Mouse (Mus musculus) cerebellum, adult 2 months (tissue): ENCODE measurements around the gene Enkd1. TPM values are rescaled to one million over a fixed set of nuclear protein-coding genes. Genes with fewer than 3 reads are reported as not detected.
A peak's percentile ranks its signal among the peaks of the same experiment; 100 is the strongest.

ENCODE experiments used
- DNase-seq, 2 experiments: peaks; one replicate each; pipeline ENCODE4 v3.0.0; 2021
- H3K27ac ChIP-seq: fragments of 200-500 bp; 2 replicates; pipeline ENCODE4 v1.5.1; 2012; ENCODE audit warnings: low read length, control low read depth, inconsistent platforms; ENCODE audit not compliant: insufficient read depth
- H3K27me3 ChIP-seq: fragments of 200-500 bp; 2 replicates; pipeline ENCODE4 v1.6.1; 2012; ENCODE audit warnings: inconsistent platforms, mild to moderate bottlenecking, low read length, moderate library complexity; ENCODE audit not compliant: control insufficient read depth, insufficient read depth
- H3K4me1 ChIP-seq: fragments of 200-500 bp; 2 replicates; pipeline ENCODE4 v1.6.1; 2011; ENCODE audit warnings: low read length; ENCODE audit not compliant: control insufficient read depth, insufficient read depth
- H3K4me3 ChIP-seq: fragments of 200-500 bp; replicated peaks from 2 replicates; pipeline ENCODE3; 2011; ENCODE audit warnings: mild to moderate bottlenecking, low read depth, low read length, control low read depth; ENCODE audit not compliant: insufficient read depth
- CTCF ChIP-seq: fragments of 200-500 bp; IDR thresholded peaks from 2 replicates; pipeline ENCODE4 v1.5.1; 2011; ENCODE audit warnings: low read depth, mild to moderate bottlenecking, control low read depth, low read length, moderate library complexity, borderline replicate concordance; ENCODE audit not compliant: insufficient read depth
- POLR2A ChIP-seq: fragments of 200-500 bp; IDR thresholded peaks from 2 replicates; pipeline ENCODE4 v1.6.1; 2011; ENCODE audit warnings: low read length, control low read depth, borderline replicate concordance; ENCODE audit not compliant: insufficient read depth
- WGBS: fragments of 180-500 bp; shearing (Covaris S2); methylation state at CpG from one replicate; pipeline ENCODE4 v1.1.7; 2018; 5-methylcytosine and 5-hydroxymethylcytosine counted together
- polyA plus RNA-seq: library from polyadenylated mRNA; depleted of rRNA; stranded (reverse); fragments of >200 nt; gene quantifications from 2 replicates; pipeline ENCODE4 v1.2.3, GENCODE M21; 2012

Gene Enkd1
- polyA plus RNA-seq, 1 experiment = 15.3 TPM

DNA sequence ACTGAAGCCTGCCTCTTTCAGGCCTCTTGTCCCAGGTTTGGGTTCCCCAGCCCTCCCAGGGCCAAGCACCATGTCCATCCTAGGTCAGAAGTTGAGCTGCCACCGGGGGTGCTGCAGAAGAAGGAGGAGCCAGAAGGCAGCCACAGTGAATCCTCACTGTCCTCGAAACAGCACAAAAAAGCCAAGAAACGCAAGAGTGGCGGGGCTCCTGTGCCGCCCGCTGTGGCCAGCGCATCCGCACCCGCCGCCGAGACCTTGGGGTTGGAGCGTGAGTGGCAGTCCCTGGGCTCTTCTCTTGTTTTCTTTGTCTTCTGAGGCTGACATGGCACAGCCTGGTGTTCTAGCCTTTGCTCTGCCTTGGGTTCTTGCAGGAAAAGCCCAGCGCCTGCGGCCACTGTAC is 1.3 kb upstream of the Enkd1 start:
- Histone ChIP-seq H3K4me1 (peaks cover 22% of the 10 kb centered on the region), H3K27me3 (no peaks in the 10 kb centered on the region), H3K27ac (no peak overlapping the region), H3K4me3 (no peak overlapping the region)
- no peak for TF ChIP-seq POLR2A
- TF ChIP-seq CTCF = no peak
- WGBS = 76% methylated on average over 14 of the region's 14 CpGs
- no peak for DNase-seq

GRCm38 (mm10) chr8:105708675-105709074 is 665 bp upstream of the Enkd1 start:
- TF ChIP-seq CTCF = no peak
- TF ChIP-seq POLR2A = no peak
- Histone ChIP-seq H3K27me3 (no peaks in the 10 kb centered on the region), H3K4me1 (peaks cover 28% of the 10 kb centered on the region), H3K27ac (no peak overlapping the region), H3K4me3 (no peak overlapping the region)
- no peak for DNase-seq
- WGBS = 94% methylated on average over 8 of the region's 8 CpGs

GRCm38 (mm10) chr8:105706426-105706825 is 1.6 kb downstream of the Enkd1 start:
- TF ChIP-seq POLR2A (no peak), CTCF (no peak)
- Histone ChIP-seq H3K4me3 (no peak overlapping the region), H3K27ac (no peak overlapping the region), H3K4me1 (peaks cover 40% of the 10 kb centered on the region), H3K27me3 (no peaks in the 10 kb centered on the region)
- peak; percentile 44 to 47 for DNase-seq
- WGBS = 28% methylated on average over 12 of the region's 12 CpGs

GRCm38 (mm10) chr8:105704955-105705354 is 3.1 kb downstream of the Enkd1 start:
- WGBS = 9% methylated on average over 6 of the region's 6 CpGs
- Histone ChIP-seq H3K27me3 (no peaks in the 10 kb centered on the region), H3K27ac (peak overlapping the region; percentile 98), H3K4me1 (peaks cover 40% of the 10 kb centered on the region), H3K4me3 (peak overlapping the region; percentile 27)
- TF ChIP-seq POLR2A (peak; percentile 39; the same call in 1 of the 2 replicates), CTCF (no peak)
- peak; percentile 88 to 92 for DNase-seq

DNA sequence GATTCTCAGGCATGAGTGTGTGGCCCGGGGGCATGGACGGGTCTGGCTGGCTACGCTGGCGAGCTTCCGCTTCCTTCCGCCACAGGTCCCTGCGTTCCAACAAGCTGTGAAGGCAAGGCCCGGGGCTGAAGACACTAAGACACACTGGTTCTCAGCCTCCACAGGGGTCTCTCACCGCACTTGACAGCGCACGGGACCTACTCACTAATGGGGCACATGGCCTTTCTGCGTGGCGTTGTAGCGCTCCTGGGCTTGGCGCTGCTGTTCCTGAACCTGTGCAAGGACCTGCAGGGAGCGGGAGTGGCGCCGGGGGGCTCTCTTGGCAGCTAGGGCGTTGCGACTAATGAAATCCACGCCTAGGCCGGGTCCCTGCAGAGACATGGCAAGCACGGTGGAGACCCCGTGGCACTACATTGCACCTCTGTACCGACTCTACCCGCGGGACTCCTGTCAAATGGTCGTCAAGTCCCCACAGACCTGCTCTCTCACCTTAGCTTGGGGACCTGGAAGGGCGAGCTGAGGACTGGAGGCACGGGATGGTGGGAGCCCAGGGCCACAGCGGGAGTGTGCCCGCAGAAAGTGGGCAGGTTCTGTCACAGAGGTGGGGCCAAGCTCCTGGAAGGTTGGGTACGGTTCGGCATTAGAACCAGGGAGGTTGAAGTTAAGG is 3.7 kb downstream of the Enkd1 start:
- Histone ChIP-seq H3K4me1 (peaks cover 46% of the 10 kb centered on the region), H3K27ac (peak overlapping the region; percentile 98), H3K27me3 (no peaks in the 10 kb centered on the region), H3K4me3 (peak overlapping the region; percentile 23)
- no peak for TF ChIP-seq POLR2A
- no peak for TF ChIP-seq CTCF
- DNase-seq = peak; percentile 57 to 69
- WGBS = 21% methylated on average over 34 of the region's 34 CpGs

DNA sequence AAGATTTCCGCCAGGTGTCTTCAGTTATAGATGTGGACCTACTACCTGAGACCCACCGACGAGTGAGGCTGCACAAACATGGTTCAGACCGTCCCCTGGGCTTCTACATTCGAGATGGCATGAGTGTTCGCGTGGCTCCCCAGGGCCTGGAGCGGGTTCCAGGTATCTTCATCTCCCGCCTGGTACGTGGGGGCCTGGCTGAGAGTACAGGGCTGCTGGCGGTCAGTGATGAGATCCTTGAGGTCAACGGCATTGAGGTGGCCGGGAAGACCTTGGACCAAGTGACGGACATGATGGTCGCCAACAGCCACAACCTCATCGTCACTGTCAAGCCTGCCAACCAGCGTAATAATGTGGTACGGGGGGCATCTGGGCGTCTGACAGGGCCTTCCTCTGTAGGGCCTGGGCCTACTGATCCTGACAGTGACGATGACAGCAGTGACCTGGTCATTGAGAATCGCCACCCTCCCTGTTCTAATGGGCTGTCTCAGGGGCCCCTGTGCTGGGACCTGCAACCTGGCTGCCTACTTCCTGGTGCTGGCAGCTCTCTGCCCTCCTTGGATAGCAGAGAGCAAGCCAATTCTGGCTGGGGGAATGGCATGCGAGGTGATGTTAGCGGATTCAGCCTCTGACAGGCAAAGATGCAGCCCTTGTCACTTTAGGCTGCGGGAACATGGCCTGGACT is 5.1 kb downstream of the Enkd1 start:
- TF ChIP-seq POLR2A (no peak), CTCF (no peak)
- peak overlapping the region; percentile 99 for H3K4me3 ChIP-seq
- H3K4me1 ChIP-seq = peaks cover 43% of the 10 kb centered on the region
- WGBS = 39% methylated on average over 24 of the region's 24 CpGs
- peak overlapping the region; percentile 98 for H3K27ac ChIP-seq
- DNase-seq = peak; percentile 63
- no peaks in the 10 kb centered on the region for H3K27me3 ChIP-seq

DNA sequence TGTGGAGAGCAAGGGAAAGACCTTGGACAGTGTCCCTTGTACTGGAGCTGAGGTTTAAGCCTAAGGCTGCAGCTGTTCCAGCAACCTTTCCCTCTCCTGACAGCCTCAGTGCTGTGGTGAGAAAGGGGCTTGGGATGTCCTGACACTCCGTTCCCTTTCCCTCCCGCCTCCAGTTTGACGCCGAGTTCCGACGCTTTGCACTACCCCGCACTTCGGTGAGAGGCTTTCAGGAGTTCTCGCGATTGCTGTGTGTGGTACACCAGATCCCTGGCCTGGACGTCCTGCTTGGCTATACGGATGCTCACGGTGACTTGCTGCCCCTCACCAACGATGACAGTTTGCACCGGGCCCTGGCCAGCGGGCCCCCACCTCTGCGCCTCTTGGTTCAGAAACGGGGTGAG is 6.0 kb downstream of the Enkd1 start:
- TF ChIP-seq CTCF (no peak), POLR2A (no peak)
- 15% methylated on average over 18 of the region's 18 CpGs for WGBS
- Histone ChIP-seq H3K4me3 (peak overlapping the region; percentile 99), H3K4me1 (peaks cover 46% of the 10 kb centered on the region), H3K27ac (peak overlapping the region; percentile 98), H3K27me3 (no peaks in the 10 kb centered on the region)
- peak; percentile 56 to 62 for DNase-seq

GRCm38 (mm10) chr8:105700966-105701824 is 6.8 kb downstream of the Enkd1 start, which contains the start of the genes Acd and Pard6a:
Acd (minus strand) TSS chr8:105701102.
Pard6a (plus strand) TSS chr8:105701148.
- H3K4me3 ChIP-seq = peak within 1 kb of the TSS; percentile 99
- H3K27me3 ChIP-seq = no peaks in the 10 kb centered on the region
- peak; percentile 93 to 96 for DNase-seq
- peak; percentile 85 for TF ChIP-seq POLR2A
- TF ChIP-seq CTCF = no peak
- H3K4me1 ChIP-seq = peaks cover 45% of the 10 kb centered on the region
- WGBS = under 1% methylated on average over 60 of the region's 60 CpGs
- H3K27ac ChIP-seq = peak within 1 kb of the TSS; percentile 98
